Mouse (Mus musculus) limb, embryonic 14.5 days (tissue): ENCODE results near the gene Mrps5. TPM values are rescaled to one million over a fixed set of nuclear protein-coding genes. Genes with fewer than 3 reads are reported as not detected.

Experiments
- ATAC-seq: fragments of 200-750 bp; cut with Nextera tagmentation; 2 replicates; pipeline ENCODE4 v1.8.0; 2017; ENCODE audit warnings: low read depth, moderate number of reproducible peaks, moderate TSS enrichment; ENCODE audit not compliant: low FRiP score
- DNase-seq: peaks from one replicate; pipeline ENCODE4 v3.0.0-alpha.2; 2015; ENCODE audit warnings: low spot score
- H3K27ac ChIP-seq: fragments of 300-500 bp; sonication (generic); replicated peaks from 2 replicates; pipeline ENCODE4 v1.5.1; 2014; ENCODE audit warnings: low read depth, mild to moderate bottlenecking, low read length, moderate library complexity, mixed read lengths
- H3K27me3 ChIP-seq: fragments of 300-500 bp; sonication (generic); 2 replicates; pipeline ENCODE4 v1.6.1; 2014; ENCODE audit warnings: low read length, mixed read lengths; ENCODE audit not compliant: control insufficient read depth, insufficient read depth
- H3K36me3 ChIP-seq: fragments of 300-500 bp; sonication (generic); 2 replicates; pipeline ENCODE4 v1.6.1; 2014; ENCODE audit warnings: mild to moderate bottlenecking, low read length, moderate library complexity, mixed read lengths; ENCODE audit not compliant: control insufficient read depth, insufficient read depth
- H3K4me1 ChIP-seq: fragments of 300-500 bp; sonication (generic); 2 replicates; pipeline ENCODE4 v1.6.1; 2014; ENCODE audit warnings: antibody characterized with exemption, low read length, mixed read lengths; ENCODE audit not compliant: control insufficient read depth, insufficient read depth
- H3K4me2 ChIP-seq: fragments of 300-500 bp; sonication (generic); replicated peaks from 2 replicates; pipeline ENCODE4 v1.6.1; 2014; ENCODE audit warnings: low read depth, mild to moderate bottlenecking, low read length, moderate library complexity; ENCODE audit not compliant: severe bottlenecking
- H3K4me3 ChIP-seq: fragments of 300-500 bp; sonication (generic); replicated peaks from 2 replicates; pipeline ENCODE4 v1.5.1; 2014; ENCODE audit warnings: low read length
- H3K9ac ChIP-seq: fragments of 300-500 bp; sonication (generic); 2 replicates; pipeline ENCODE4 v1.6.1; 2014; ENCODE audit warnings: mild to moderate bottlenecking, low read depth, low read length, moderate library complexity; ENCODE audit not compliant: severe bottlenecking
- H3K9me3 ChIP-seq: fragments of 300-500 bp; sonication (generic); 2 replicates; pipeline ENCODE4 v1.6.1; 2016; ENCODE audit warnings: low read length; ENCODE audit not compliant: control insufficient read depth
- POLR2A ChIP-seq: fragments of 200-500 bp; IDR thresholded peaks from 2 replicates; pipeline ENCODE4 v1.8.0; 2012; ENCODE audit warnings: inconsistent platforms, mild to moderate bottlenecking, moderate library complexity, borderline replicate concordance; ENCODE audit not compliant: insufficient read depth, insufficient read length; ENCODE audit errors: extremely low read depth
- WGBS: fragments of 180-500 bp; shearing (Covaris S2); extraction: QIAGEN DNeasy Blood & Tissue Kit; methylation state at CpG from one replicate; pipeline ENCODE4 v1.1.7; 2014; 5-methylcytosine and 5-hydroxymethylcytosine counted together
- polyA plus RNA-seq, 2 experiments: library from polyadenylated mRNA; depleted of rRNA in 1 of 2; stranded (reverse) in 1 of 2; unstranded in 1 of 2; fragments of >200 nt; fragmentation: Nextera tagmentation in 1 of 2; extraction: Ambion mirVana in 1 of 2; gene quantifications; 2 replicates each; pipeline versions ENCODE4 v1.2.1 to v1.2.3; 2012 to 2014

Mrps5 gene
- polyA plus RNA-seq, 2 experiments = 102 to 118 TPM

DNA sequence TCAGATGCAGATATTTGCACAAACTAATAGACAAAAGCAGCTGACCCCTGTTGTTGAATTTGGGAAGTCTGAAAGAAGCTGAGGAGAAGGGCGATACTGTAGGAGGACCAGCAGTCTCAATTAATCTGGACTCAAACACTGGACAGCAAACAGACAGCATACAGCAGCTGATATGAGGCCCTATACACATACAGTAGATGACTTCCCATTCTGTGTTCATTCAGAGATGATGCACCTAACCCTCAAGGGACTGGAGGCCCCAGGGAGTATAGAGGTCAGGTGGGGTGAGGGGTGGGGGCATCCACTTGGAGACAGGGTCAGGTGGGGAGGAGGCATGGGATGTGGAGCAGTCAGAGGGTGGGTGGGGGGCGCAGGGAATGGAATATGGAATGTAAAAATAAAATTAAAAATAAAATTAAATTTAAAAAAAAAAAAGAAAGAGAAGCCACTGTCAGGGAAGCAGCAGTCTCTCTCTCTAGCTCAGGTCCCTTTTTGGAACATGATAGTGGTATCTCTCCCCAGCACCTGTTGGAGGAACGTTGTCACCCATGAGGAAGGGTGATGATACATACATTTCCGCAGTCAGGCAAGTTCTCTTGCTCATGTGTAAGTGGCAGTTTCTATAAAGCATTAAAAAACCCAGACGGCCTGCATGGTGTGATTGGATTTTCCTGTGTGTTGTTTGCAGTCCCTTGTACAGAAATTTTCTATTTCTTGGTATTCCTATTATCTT is 38.5 kb upstream of the Mrps5 start:
- no peak overlapping the region for H3K4me3 ChIP-seq
- H3K4me2 ChIP-seq = no peak overlapping the region
- DNase-seq (no peak), ATAC-seq (no peak)
- H3K9ac ChIP-seq = no peak overlapping the region
- TF ChIP-seq POLR2A = no peak
- H3K27ac ChIP-seq = no peak overlapping the region
- no peaks in the 10 kb centered on the region for H3K4me1 ChIP-seq
- no peaks in the 10 kb centered on the region for H3K9me3 ChIP-seq
- no peaks in the 10 kb centered on the region for H3K36me3 ChIP-seq
- WGBS = 68% methylated on average over 5 of the region's 5 CpGs
- peaks cover 4% of the 10 kb centered on the region; the same call in 1 of the 2 replicates for H3K27me3 ChIP-seq

DNA sequence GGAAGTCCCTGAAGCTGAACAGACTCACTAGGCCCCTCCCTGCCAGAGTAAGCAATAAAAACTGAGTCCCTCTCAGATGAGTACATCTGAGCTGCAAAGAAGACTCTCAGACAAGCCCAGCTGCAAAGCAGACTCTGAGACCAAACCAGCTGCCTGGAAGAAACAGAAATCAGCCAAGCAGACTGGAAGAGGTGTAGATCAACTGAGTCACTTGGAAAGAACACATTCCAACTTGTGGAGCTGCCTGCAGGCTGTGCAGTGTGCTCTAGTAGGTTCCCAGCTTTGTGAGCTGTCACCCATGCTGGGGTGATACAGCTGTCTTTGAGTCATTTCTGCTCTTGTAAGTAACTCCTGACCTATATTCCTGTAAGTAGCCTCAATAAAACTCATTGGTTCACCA is 37.3 kb upstream of the Mrps5 start:
- Histone ChIP-seq H3K4me2 (no peak overlapping the region), H3K36me3 (no peaks in the 10 kb centered on the region), H3K27me3 (no peaks in the 10 kb centered on the region), H3K9ac (no peak overlapping the region), H3K9me3 (no peaks in the 10 kb centered on the region), H3K27ac (no peak overlapping the region), H3K4me3 (no peak overlapping the region), H3K4me1 (no peaks in the 10 kb centered on the region)
- DNase-seq (no peak), ATAC-seq (no peak)
- no peak for TF ChIP-seq POLR2A

DNA sequence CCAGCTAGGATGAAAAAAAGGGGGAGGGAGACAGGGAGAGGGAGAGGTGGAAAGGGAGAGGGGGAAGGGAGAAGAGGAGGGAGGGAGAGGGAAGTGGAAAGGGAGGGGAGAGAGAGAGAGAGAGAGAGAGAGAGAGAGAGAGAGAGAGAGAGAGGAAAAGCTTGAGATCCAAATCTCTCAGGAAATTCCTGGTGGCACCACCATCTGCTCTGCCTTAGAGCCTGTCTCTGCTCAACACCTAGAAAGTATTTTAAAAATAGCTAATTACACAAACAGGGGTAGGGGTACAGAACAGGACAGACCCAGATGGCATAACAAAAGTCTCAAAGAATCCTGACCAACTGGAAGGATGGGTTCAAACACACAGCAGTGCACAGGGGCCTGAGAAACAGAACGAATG is 36.6 kb upstream of the Mrps5 start:
- Histone ChIP-seq H3K9ac (no peak overlapping the region), H3K4me1 (no peaks in the 10 kb centered on the region), H3K27ac (no peak overlapping the region), H3K9me3 (no peaks in the 10 kb centered on the region), H3K36me3 (no peaks in the 10 kb centered on the region), H3K4me3 (no peak overlapping the region), H3K4me2 (no peak overlapping the region), H3K27me3 (no peaks in the 10 kb centered on the region)
- DNase-seq (no peak), ATAC-seq (no peak)
- TF ChIP-seq POLR2A = no peak
- WGBS = 77% methylated on average over 1 of the region's 1 CpGs

DNA sequence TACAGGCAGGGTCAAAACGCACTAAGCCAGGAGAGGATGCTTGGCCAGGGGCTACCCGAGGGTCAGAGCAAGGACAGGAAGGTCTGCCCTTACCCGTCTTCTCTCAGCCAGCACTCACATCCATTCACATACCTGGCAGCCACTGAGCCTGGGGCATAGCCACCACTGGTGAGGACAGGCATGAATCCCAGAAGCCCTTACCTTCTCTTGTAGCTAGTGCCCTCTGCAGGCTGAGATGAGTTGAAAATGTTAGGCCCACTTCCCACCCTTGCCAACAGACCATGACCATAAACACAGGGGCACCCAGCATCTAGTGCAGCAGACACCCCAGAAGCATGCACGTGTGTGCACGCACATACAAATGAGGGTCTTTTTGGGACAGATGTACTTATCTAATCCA is 35.9 kb upstream of the Mrps5 start:
- no peaks in the 10 kb centered on the region for H3K27me3 ChIP-seq
- no peak overlapping the region for H3K9ac ChIP-seq
- DNase-seq (no peak), ATAC-seq (no peak)
- no peaks in the 10 kb centered on the region for H3K9me3 ChIP-seq
- TF ChIP-seq POLR2A = no peak
- no peaks in the 10 kb centered on the region for H3K36me3 ChIP-seq
- H3K4me3 ChIP-seq = no peak overlapping the region
- H3K4me2 ChIP-seq = no peak overlapping the region
- no peaks in the 10 kb centered on the region for H3K4me1 ChIP-seq
- no peak overlapping the region for H3K27ac ChIP-seq
- WGBS = 60% methylated on average over 4 of the region's 5 CpGs

DNA sequence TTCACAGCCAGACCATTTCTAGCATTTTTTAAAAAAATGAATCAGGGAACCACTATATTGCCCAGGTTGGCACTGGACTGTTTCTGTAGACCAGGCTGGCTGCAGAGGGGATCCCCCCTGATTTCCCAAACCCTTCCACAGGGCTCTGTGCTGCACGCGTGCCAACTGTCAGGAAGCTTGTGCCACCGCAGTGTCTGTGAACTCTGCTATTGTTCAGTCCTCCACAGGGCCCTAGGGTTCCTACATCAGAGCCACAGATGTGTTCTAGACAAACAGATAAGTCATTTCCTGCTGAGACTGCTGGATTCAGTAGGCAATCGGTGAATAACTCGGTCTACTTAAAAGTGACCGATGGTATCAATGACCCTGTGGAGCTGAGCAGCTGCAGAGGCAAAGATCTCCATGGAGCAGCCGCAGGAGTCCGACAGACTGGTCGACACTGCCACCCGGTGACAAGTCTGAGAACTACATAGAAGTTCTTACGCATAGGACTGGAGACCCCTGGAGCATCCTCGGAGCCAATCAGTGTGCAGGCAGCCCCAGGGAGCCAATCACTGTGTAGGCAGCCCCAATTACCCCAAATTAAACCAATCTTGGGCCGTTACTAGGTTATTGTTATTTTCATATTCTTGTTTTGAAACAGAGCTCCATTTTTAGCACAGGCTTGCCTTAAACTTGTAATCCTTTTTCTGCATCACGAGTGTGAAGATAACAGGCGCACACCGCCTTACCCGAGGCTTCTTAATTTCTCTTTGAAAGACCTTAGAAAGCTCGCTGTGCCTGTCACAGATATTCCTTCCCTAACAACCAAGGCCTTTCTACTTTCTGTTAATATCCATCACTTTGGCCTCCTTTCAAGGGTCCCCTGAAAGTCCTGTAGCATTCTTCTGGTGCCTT is 27.7 kb upstream of the Mrps5 start:
- Histone ChIP-seq H3K36me3 (no peaks in the 10 kb centered on the region), H3K27ac (no peak overlapping the region), H3K4me2 (peak overlapping the region; percentile 22; the same call in 1 of the 2 replicates), H3K9ac (no peak overlapping the region), H3K9me3 (no peaks in the 10 kb centered on the region), H3K27me3 (no peaks in the 10 kb centered on the region), H3K4me1 (no peaks in the 10 kb centered on the region), H3K4me3 (peak overlapping the region; percentile 18; the same call in 1 of the 2 replicates)
- DNase-seq (peak; percentile 92), ATAC-seq (peak; percentile 97)
- no peak for TF ChIP-seq POLR2A
- WGBS = 15% methylated on average over 18 of the region's 18 CpGs
